Mouse (Mus musculus) MEL (cell line): Measurements from ENCODE around the gene Ptpn1.

Source experiments
- CTCF ChIP-seq, 3 experiments: IDR thresholded peaks in 2 of 3; conservative IDR thresholded peaks in 1 of 3; 2 replicates each; pipeline ENCODE4 v1.5.1; 2011 to 2012; ENCODE audit warnings: low read length in 3 of 3, low read depth in 2 of 3, mild to moderate bottlenecking in 2 of 3, improper control_type of control experiment in 1 of 3, inconsistent platforms in 1 of 3, mixed read lengths in 1 of 3, moderate library complexity in 1 of 3; ENCODE audit not compliant: control insufficient read depth in 1 of 3, insufficient read depth in 1 of 3, poor library complexity in 1 of 3, severe bottlenecking in 1 of 3
- GATA1 ChIP-seq: IDR thresholded peaks from 2 replicates; pipeline ENCODE4 v1.6.1; 2011; ENCODE audit warnings: low read depth, low read length, improper control_type of control experiment
- MAX ChIP-seq: IDR thresholded peaks from 2 replicates; pipeline ENCODE4 v1.6.1; 2011; ENCODE audit warnings: low read length, improper control_type of control experiment
- MXI1 ChIP-seq: IDR thresholded peaks from 2 replicates; pipeline ENCODE4 v1.6.1; 2011; ENCODE audit warnings: mild to moderate bottlenecking, low read depth, low read length, improper control_type of control experiment
- POLR2A ChIP-seq, 2 experiments: IDR thresholded peaks; 2 replicates each; pipeline ENCODE4 v1.6.1; 2011 to 2012; ENCODE audit warnings: low read length in 2 of 2, mild to moderate bottlenecking in 2 of 2, control low read depth in 1 of 2, improper control_type of control experiment in 1 of 2, low read depth in 1 of 2, moderate library complexity in 1 of 2; ENCODE audit not compliant: control insufficient read depth in 1 of 2, insufficient read depth in 1 of 2, poor library complexity in 1 of 2
- POLR2AphosphoS5 ChIP-seq: IDR thresholded peaks from 2 replicates; pipeline ENCODE4 v1.6.1; 2012; ENCODE audit warnings: low read depth, borderline replicate concordance, mild to moderate bottlenecking, inconsistent platforms, low read length, moderate library complexity, mixed read lengths
- TBP ChIP-seq: IDR thresholded peaks from 2 replicates; pipeline ENCODE4 v1.8.0; 2011; ENCODE audit warnings: low read depth, low read length, improper control_type of control experiment
- ZKSCAN1 ChIP-seq: IDR thresholded peaks from 2 replicates; pipeline ENCODE4 v1.6.1; 2012; ENCODE audit warnings: low read depth, mild to moderate bottlenecking, inconsistent platforms, low read length, improper control_type of control experiment, moderate library complexity

- no peak for TF ChIP-seq POLR2AphosphoS5
- TF ChIP-seq TBP = no peak
- no peak for TF ChIP-seq POLR2A (IDR thresholded peaks at IDR 0.05; ENCODE audit: control insufficient read depth in 1 of 2, insufficient read depth in 1 of 2, low read depth in 1 of 2, low read length in 2 of 2, poor library complexity in 1 of 2)
- TF ChIP-seq CTCF (IDR thresholded peaks at IDR 0.05 in 2 of 3, conservative IDR thresholded peaks at IDR 0.05 in 1 of 3; ENCODE audit: control insufficient read depth in 1 of 3, insufficient read depth in 1 of 3, low read depth in 2 of 3, low read length in 3 of 3, poor library complexity in 1 of 3, severe bottlenecking in 1 of 3) = no peak
- TF ChIP-seq GATA1 = no peak
- no peak for TF ChIP-seq MAX
- TF ChIP-seq ZKSCAN1 = no peak
- TF ChIP-seq MXI1 = no peak
These were observed 26.3 kb upstream of the Ptpn1 start for GRCm38 (mm10) chr2:167905561-167905960.
